In the genomic region with DNA sequence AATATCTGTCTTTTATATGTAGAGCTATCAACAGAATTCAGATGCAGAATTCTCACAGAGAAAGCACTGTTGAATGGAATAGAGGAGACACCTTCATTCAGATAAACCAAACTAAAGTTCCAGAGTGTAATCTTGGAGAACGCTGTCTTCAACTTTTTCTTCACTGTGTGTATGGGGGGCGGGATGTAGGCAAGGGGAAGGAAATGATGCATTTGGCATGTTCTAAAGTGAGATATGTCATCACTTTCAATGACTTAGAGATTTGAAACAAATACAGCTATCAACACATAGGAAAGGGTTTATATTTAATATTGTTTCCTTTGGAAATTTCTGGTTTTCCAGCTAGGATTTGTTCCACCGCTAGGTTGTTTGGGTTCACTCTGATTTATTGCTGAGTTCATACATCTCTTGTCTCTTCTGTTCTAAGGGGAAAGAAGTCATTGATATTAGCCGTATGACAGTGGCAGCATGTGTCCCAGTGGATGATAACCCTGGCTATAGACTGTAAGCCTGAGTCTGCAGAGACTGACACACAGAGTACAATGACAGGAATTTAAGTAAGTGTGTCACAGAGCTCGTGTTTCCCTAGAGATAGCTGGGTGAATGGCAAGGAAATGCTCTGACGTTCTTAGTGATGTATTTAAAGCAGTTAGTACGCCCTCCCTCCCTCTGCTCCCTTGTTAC, we compare ENCODE assay signal across 17 mouse cellular contexts. TPM values are rescaled to one million over a fixed set of nuclear protein-coding genes. Genes with fewer than 3 reads are reported as not detected.
DNase-seq lines count a peak whose midpoint lies in the region; ATAC-seq lines count a peak whose summit lies in the region.
"Had no signal": no experiment of that assay in that cellular context is flagged by ENCODE, and none has a peak within 500 bp of the region (broad histone marks: within the 10 kb centered on the region; RNA-seq: fewer than 3 reads in every experiment).

No protein-coding gene starts in this region.

- H3K9me3 ChIP-seq in heart, embryonic 14.5 days (ENCODE audit: control insufficient read depth, low read length) = no peaks in the 10 kb centered on the region
- no peaks in the 10 kb centered on the region for H3K9me3 ChIP-seq in liver, embryonic 12.5 days (replicated peaks)
- H3K9me3 ChIP-seq: hindbrain, embryonic 15.5 days; lung, embryonic 15.5 days; midbrain, embryonic 10.5 days had no signal

- peak overlapping the region in 1 of 2 experiments; percentile 41; a peak in 1 of 4 replicates for H3K27ac ChIP-seq in heart, embryonic 14.5 days (replicated peaks in 1 of 2; ENCODE audit: control insufficient read depth in 1 of 2, insufficient read depth in 1 of 2, low read depth in 2 of 2, low read length in 2 of 2)
- H3K27ac ChIP-seq in liver, embryonic 12.5 days = no peak overlapping the region
- H3K27ac ChIP-seq: hindbrain, embryonic 15.5 days; lung, embryonic 15.5 days; midbrain, embryonic 10.5 days had no signal

- 38% methylated on average over 7 of the region's 7 CpGs for WGBS in heart, embryonic 14.5 days
- 51% methylated on average over 7 of the region's 7 CpGs for WGBS in liver, embryonic 12.5 days (ENCODE audit: insufficient replicate concordance)

- no peak overlapping the region for H3K4me3 ChIP-seq in heart, embryonic 14.5 days (ENCODE audit: control insufficient read depth in 1 of 2, insufficient read depth in 1 of 2, low read depth in 1 of 2, low read length in 2 of 2)
- no peak overlapping the region for H3K4me3 ChIP-seq in liver, embryonic 12.5 days
- H3K4me3 ChIP-seq: erythroblast, embryonic 14.5 days; hindbrain, embryonic 15.5 days; lung, embryonic 15.5 days; midbrain, embryonic 10.5 days; myocyte had no signal

- peak; percentile 70 for ATAC-seq in granulocyte monocyte progenitor cell, adult 5-6 weeks (replicated peaks; ENCODE audit: poor library complexity, severe bottlenecking)
- ATAC-seq in heart, embryonic 14.5 days (ENCODE audit: insufficient number of reproducible peaks, insufficient read depth, low FRiP score, low read depth) = peak; percentile 83
- ATAC-seq in liver, embryonic 12.5 days = peak; percentile 51
- ATAC-seq: forebrain, postnatal 0 days had no signal

- DNase-seq in kidney, adult 9 months = peak; percentile 43
- no peak for DNase-seq in kidney, postnatal 4 days
- no peak for DNase-seq in layer of hippocampus, adult 18-20 months (ENCODE audit: low spot score in 2 of 2)
- DNase-seq in gastrocnemius, adult 18-20 months (ENCODE audit: low spot score) = no peak
- no peak for DNase-seq in adrenal gland, adult (ENCODE audit: inconsistent age in 2 of 2, low spot score in 1 of 2)
- DNase-seq: cerebellum, adult 18-20 months; forebrain, postnatal 0 days; gastrocnemius, postnatal 10 days; thymus, postnatal 36 days had no signal

- no peaks in the 10 kb centered on the region for H3K27me3 ChIP-seq in heart, embryonic 14.5 days (ENCODE audit: control insufficient read depth, insufficient read depth, low read length)
- no peaks in the 10 kb centered on the region for H3K27me3 ChIP-seq in liver, embryonic 12.5 days (replicated peaks)
- H3K27me3 ChIP-seq: hindbrain, embryonic 15.5 days; lung, embryonic 15.5 days had no signal

- no peaks in the 10 kb centered on the region for H3K4me1 ChIP-seq in heart, embryonic 14.5 days (ENCODE audit: control insufficient read depth in 2 of 2, insufficient read depth in 2 of 2, low read length in 2 of 2)
- H3K4me1 ChIP-seq in liver, embryonic 12.5 days = no peaks in the 10 kb centered on the region
- H3K4me1 ChIP-seq: hindbrain, embryonic 15.5 days; midbrain, embryonic 10.5 days had no signal

- no peak overlapping the region for H3K4me2 ChIP-seq in heart, embryonic 14.5 days (ENCODE audit: low read length)
- no peak overlapping the region for H3K4me2 ChIP-seq in liver, embryonic 12.5 days
- H3K4me2 ChIP-seq: hindbrain, embryonic 15.5 days; lung, embryonic 15.5 days had no signal

- no peak overlapping the region for H3K9ac ChIP-seq in heart, embryonic 14.5 days (ENCODE audit: low read length)
- H3K9ac ChIP-seq in liver, embryonic 12.5 days = no peak overlapping the region
- H3K9ac ChIP-seq: forebrain, postnatal 0 days; hindbrain, embryonic 15.5 days; lung, embryonic 15.5 days had no signal

- no peaks in the 10 kb centered on the region for H3K36me3 ChIP-seq in heart, embryonic 14.5 days (ENCODE audit: control insufficient read depth, insufficient read depth, low read length)
- H3K36me3 ChIP-seq in liver, embryonic 12.5 days = no peaks in the 10 kb centered on the region
- H3K36me3 ChIP-seq: hindbrain, embryonic 15.5 days; lung, embryonic 15.5 days; midbrain, embryonic 10.5 days had no signal

RNA-seq across cellular contexts. Expression of a gene that starts 40.8 kb away (rescaled TPM):
- total RNA-seq in granulocyte monocyte progenitor cell, adult 5-6 weeks (2014; fragmentation: Nextera tagmentation) = 0.60 and 3.1 TPM in 2 replicates
- 0.34 and 0.93 TPM in 2 replicates for total RNA-seq in granulocyte monocyte progenitor cell, adult 5-6 weeks (2017)
- polyA plus RNA-seq in heart, embryonic 14.5 days (2014; fragmentation: Nextera tagmentation; extraction: Ambion mirVana) = 107 and 114 TPM in 2 replicates
- polyA plus RNA-seq in liver, embryonic 12.5 days (2016; fragmentation: Nextera tagmentation; extraction: Ambion mirVana) = 14.4 and 15.3 TPM in 2 replicates
- total RNA-seq in layer of hippocampus, adult 18-20 months (2021) = 10 to 100 TPM; 32.0 to 36.1 TPM
- 1 to 10 TPM; 5.9 to 8.5 TPM for total RNA-seq in gastrocnemius, adult 18-20 months (2021)
- polyA plus RNA-seq: myocyte had no signal
